ENCODE assay signal across 8 mouse cellular contexts in genomic region chr17:25985306-25986294, GRCm38 (mm10). TPM values are rescaled to one million over a fixed set of nuclear protein-coding genes. Genes with fewer than 3 reads are reported as not detected.
A peak's percentile ranks its signal among the peaks of the same experiment; 100 is the strongest.
DNase-seq lines count a peak whose midpoint lies in the region; ATAC-seq lines count a peak whose summit lies in the region.

Gene Capn15, minus strand, starts transcription at chr17:25985796.

- under 1% methylated on average over 91 of the region's 91 CpGs for WGBS in intestine, embryonic 14.5 days

- peaks cover 13% of the 10 kb centered on the region for H3K4me1 ChIP-seq in intestine, embryonic 14.5 days (replicated peaks; ENCODE audit: control insufficient read depth, insufficient read depth, low read length)

- DNase-seq in adrenal gland, adult 18-20 months (ENCODE audit: low spot score in 2 of 2): peak; percentile 88 to 91
- DNase-seq in embryo, embryonic 11 days: peak; percentile 98
- peak; percentile 94 for DNase-seq in gastrocnemius, postnatal 25 days
- peak; percentile 88 for DNase-seq in intestine, embryonic 14.5 days (ENCODE audit: low spot score)
- peak; percentile 96 for DNase-seq in left cerebral cortex, postnatal 14 days (ENCODE audit: low spot score in 2 of 2)
- peak; percentile 97 for DNase-seq in mesoderm, embryonic 11.5 days (ENCODE audit: low read depth, low spot score)
- DNase-seq in right cerebral cortex, postnatal 36 days (ENCODE audit: low spot score in 2 of 2): peak; percentile 95 to 97
- peak; percentile 93 for DNase-seq in yolk sac, embryonic 10.5 days (ENCODE audit: low spot score)

- ATAC-seq in intestine, embryonic 14.5 days (replicated peaks; ENCODE audit: low FRiP score, low TSS enrichment, low read depth): peak; percentile 99

- H3K4me2 ChIP-seq in intestine, embryonic 14.5 days (ENCODE audit: low read length): peak within 1 kb of the TSS; percentile 72

- H3K27ac ChIP-seq in intestine, embryonic 14.5 days (ENCODE audit: low read depth): peak within 1 kb of the TSS; percentile 71

- H3K9ac ChIP-seq in intestine, embryonic 14.5 days (ENCODE audit: low read length): peak within 1 kb of the TSS; percentile 90

- intact Hi-C loops in left cerebral cortex, postnatal 14 days (cut with DNase I): loop anchor here (5.0 kb wide), 1 partner anchor 93 kb away; no protein-coding TSS in a partner anchor

- no peaks in the 10 kb centered on the region for H3K27me3 ChIP-seq in intestine, embryonic 14.5 days (replicated peaks; ENCODE audit: control insufficient read depth, insufficient read depth, low read length)

- no peaks in the 10 kb centered on the region for H3K9me3 ChIP-seq in intestine, embryonic 14.5 days (ENCODE audit: control insufficient read depth, low read length)

- peak within 1 kb of the TSS; percentile 97 for H3K4me3 ChIP-seq in intestine, embryonic 14.5 days (ENCODE audit: low read depth, low read length)

- peaks cover 16% of the 10 kb centered on the region for H3K36me3 ChIP-seq in intestine, embryonic 14.5 days (ENCODE audit: control insufficient read depth, insufficient read depth, low read length)

RNA-seq across cellular contexts. Expression of gene Capn15, which starts in this region (rescaled TPM):
- 10 to 100 TPM; 22.6 to 24.4 TPM for total RNA-seq in adrenal gland, adult 18-20 months (2021)
- total RNA-seq in gastrocnemius, postnatal 25 days (2021): 1 to 10 TPM; 5.6 to 6.8 TPM
- 23.4 and 23.5 TPM in 2 replicates for polyA plus RNA-seq in intestine, embryonic 14.5 days (2014; fragmentation: Nextera tagmentation; extraction: Ambion mirVana)
- total RNA-seq in left cerebral cortex, postnatal 14 days (2021): 10 to 100 TPM; 46.5 to 50.0 TPM

Comparison
In these comparisons a context has a peak if more than half of its experiments do, and no peak if none do; other contexts are left out.
1. Peak in every context shown above with its lines: DNase-seq, ATAC-seq, H3K4me3 ChIP-seq and H3K27ac ChIP-seq.